Mouse (Mus musculus) midbrain, postnatal 0 days (tissue): ENCODE measurements around the gene Pcgf1. TPM values are rescaled to one million over a fixed set of nuclear protein-coding genes. Genes with fewer than 3 reads are reported as not detected.

Experiments
- ATAC-seq: fragments of 200-750 bp; cut with Nextera tagmentation; 2 replicates; pipeline ENCODE4 v1.8.0; 2017; ENCODE audit warnings: moderate number of reproducible peaks, mild to moderate bottlenecking, moderate TSS enrichment, moderate library complexity; ENCODE audit not compliant: low FRiP score
- DNase-seq: peaks from one replicate; pipeline ENCODE4 v3.0.0-alpha.2; 2015; ENCODE audit warnings: low spot score
- H3K27ac ChIP-seq: fragments of 300-500 bp; sonication (generic); 2 replicates; pipeline ENCODE4 v1.5.1; 2014; ENCODE audit warnings: low read depth, mild to moderate bottlenecking, low read length, mixed read lengths
- H3K27me3 ChIP-seq: fragments of 300-500 bp; sonication (generic); 2 replicates; pipeline ENCODE4 v1.6.1; 2014; ENCODE audit warnings: low read length, control low read depth, mixed read lengths; ENCODE audit not compliant: insufficient read depth
- H3K36me3 ChIP-seq: fragments of 300-500 bp; sonication (generic); 2 replicates; pipeline ENCODE4 v1.6.1; 2014; ENCODE audit warnings: low read length, control low read depth, mixed read lengths; ENCODE audit not compliant: insufficient read depth
- H3K4me1 ChIP-seq: fragments of 300-500 bp; sonication (generic); 2 replicates; pipeline ENCODE4 v1.6.1; 2014; ENCODE audit warnings: mild to moderate bottlenecking, control low read depth, antibody characterized with exemption, low read length, mixed read lengths; ENCODE audit not compliant: insufficient read depth
- H3K4me2 ChIP-seq: fragments of 300-500 bp; sonication (generic); 2 replicates; pipeline ENCODE4 v1.6.1; 2014; ENCODE audit warnings: low read depth, mild to moderate bottlenecking, low read length, mixed read lengths; ENCODE audit not compliant: poor library complexity, severe bottlenecking
- H3K4me3 ChIP-seq: fragments of 300-500 bp; sonication (generic); 2 replicates; pipeline ENCODE4 v1.5.1; 2014; ENCODE audit warnings: low read depth, mild to moderate bottlenecking, low read length, moderate library complexity
- H3K9ac ChIP-seq: fragments of 300-500 bp; sonication (generic); replicated peaks from 2 replicates; pipeline ENCODE4 v1.6.1; 2014; ENCODE audit warnings: mild to moderate bottlenecking, low read length, moderate library complexity, mixed read lengths; ENCODE audit not compliant: poor library complexity, severe bottlenecking
- H3K9me3 ChIP-seq: fragments of 300-500 bp; sonication (generic); 2 replicates; pipeline ENCODE4 v1.6.1; 2016; ENCODE audit warnings: low read length, control low read depth
- CTCF ChIP-seq: IDR thresholded peaks from 2 replicates; pipeline ENCODE4 v1.5.1; 2016; ENCODE audit warnings: antibody characterized with exemption, mild to moderate bottlenecking
- WGBS: fragments of 180-500 bp; shearing (Covaris S2); extraction: QIAGEN DNeasy Blood & Tissue Kit; methylation state at CpG from one replicate; pipeline ENCODE4 v1.1.7; 2014; 5-methylcytosine and 5-hydroxymethylcytosine counted together
- polyA plus RNA-seq: library from polyadenylated mRNA; unstranded; fragments of >200 nt; fragmentation: Nextera tagmentation; extraction: Ambion mirVana; gene quantifications from 2 replicates; pipeline ENCODE4 v1.2.1, GENCODE M21; 2015
- total RNA-seq: library from RNA; depleted of rRNA; stranded (reverse); fragments of >200 nt; gene quantifications from 2 replicates; pipeline ENCODE4 v1.2.3, GENCODE M21; 2014

Pcgf1 gene
- total and polyA plus RNA-seq, 2 experiments from 2014 or later = 11.8 to 30.4 TPM

DNA sequence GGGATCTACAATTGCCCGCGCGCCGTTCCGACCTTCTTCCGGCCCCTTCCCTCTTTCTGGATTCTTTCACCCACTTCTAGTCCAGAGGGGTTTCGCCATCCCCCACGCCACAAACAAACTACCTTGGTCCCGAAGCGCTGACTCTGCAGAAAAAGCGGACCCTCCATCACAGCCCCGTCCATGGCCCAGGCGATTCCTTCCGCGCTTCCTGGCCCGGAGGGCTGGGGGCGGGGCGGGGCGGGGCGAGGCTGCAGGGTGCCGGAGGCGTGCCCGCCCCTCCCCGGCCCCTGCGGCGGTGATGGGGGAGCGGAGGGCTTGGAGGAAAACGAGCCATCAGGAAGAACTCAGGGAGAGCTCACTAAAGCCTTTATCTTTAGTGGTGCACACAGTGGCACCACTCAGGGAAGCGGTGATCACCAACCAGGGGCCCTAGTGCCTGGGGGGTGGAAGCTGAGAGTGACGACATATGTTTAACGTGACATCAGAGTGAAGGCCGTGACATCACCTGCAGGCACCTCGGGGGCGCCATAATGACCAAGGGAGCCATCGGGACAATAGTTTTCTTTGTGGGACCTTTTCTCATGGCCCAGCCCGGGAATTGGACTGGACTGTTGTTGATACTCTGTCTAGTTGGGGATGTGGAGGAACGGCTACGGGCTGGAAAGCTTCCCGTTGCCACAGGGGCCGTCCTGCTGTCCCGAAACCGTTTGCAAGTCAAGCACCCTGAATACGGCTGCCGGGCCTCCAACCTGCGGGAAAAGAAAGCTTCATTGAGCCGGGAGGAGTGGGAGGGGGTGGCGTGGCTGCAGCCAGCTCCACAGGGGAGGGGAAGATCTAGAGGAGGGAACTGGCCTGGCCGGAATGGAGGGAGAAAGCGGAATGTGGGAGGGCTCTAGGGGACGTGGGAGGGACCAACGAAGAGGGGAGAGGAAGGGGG is 44.2 kb upstream of the Pcgf1 start, which contains the start of the genes Dok1 and Loxl3:
Gene Dok1, minus strand, starts transcription at position 223 of the 937 bp plus-strand sequence.
Gene Loxl3, plus strand, starts transcription at position 925 of the 937 bp plus-strand sequence.
- ATAC-seq (peak; percentile 73), DNase-seq (peak; percentile 62)
- WGBS = under 1% methylated on average over 49 of the region's 51 CpGs
- H3K4me3 ChIP-seq = peak within 1 kb of the TSS; percentile 43
- no peaks in the 10 kb centered on the region for H3K36me3 ChIP-seq
- H3K9ac ChIP-seq = peak within 1 kb of the TSS; percentile 42; the same call in 1 of the 2 replicates
- H3K4me2 ChIP-seq = peak within 1 kb of the TSS; percentile 76
- H3K9me3 ChIP-seq = no peaks in the 10 kb centered on the region
- peak within 1 kb of the TSS; percentile 59; the same call in 1 of the 2 replicates for H3K27ac ChIP-seq
- H3K4me1 ChIP-seq = peaks cover 8% of the 10 kb centered on the region; the same call in 1 of the 2 replicates
- no peak for TF ChIP-seq CTCF
- peaks cover 36% of the 10 kb centered on the region for H3K27me3 ChIP-seq

DNA sequence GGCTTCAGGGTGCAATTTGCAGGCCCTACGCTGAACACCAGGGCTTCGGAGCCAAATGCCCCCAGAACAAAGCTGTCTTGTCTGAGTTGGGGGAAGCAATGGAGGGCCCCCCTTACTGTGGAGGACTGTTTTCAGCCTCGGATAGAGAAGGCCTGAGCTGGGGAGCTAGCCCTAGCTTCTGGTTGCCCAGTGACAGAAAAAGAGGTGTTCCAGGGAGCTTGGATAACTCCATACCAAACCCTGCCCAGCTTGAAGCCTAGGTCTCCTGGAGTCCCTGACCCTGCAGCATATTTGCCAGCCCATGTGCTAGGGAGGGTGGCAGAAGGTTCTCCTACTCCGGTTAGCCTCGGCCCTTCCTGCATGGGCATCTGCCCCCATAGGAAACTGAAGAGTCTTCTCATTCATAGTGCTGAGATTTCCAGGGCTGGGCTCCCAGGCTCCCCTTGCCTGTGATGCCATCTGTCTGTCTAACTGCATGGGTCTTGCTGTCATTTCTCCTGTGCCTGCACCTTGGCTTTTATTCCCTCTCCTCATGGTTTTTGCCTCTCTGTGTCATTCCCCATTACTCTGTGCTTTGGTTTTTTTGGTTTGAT is 43.1 kb upstream of the Pcgf1 start:
- Histone ChIP-seq H3K27ac (peak overlapping the region; percentile 59; the same call in 1 of the 2 replicates), H3K27me3 (peaks cover 36% of the 10 kb centered on the region)

GRCm38 (mm10) chr6:83037188-83037587 is 40.5 kb upstream of the Pcgf1 start:
- 84% methylated on average over 8 of the region's 8 CpGs for WGBS
- Histone ChIP-seq H3K9me3 (no peaks in the 10 kb centered on the region), H3K4me3 (no peak overlapping the region), H3K36me3 (no peaks in the 10 kb centered on the region), H3K4me2 (no peak overlapping the region), H3K9ac (no peak overlapping the region), H3K4me1 (peaks cover 11% of the 10 kb centered on the region; the same call in 1 of the 2 replicates), H3K27me3 (peaks cover 22% of the 10 kb centered on the region), H3K27ac (no peak overlapping the region)
- no peak for TF ChIP-seq CTCF
- DNase-seq (no peak), ATAC-seq (no peak)

More for the DNA sequence above, 43.1 kb upstream of the Pcgf1 start:
- WGBS = 29% methylated on average over 5 of the region's 5 CpGs
- TF ChIP-seq CTCF = no peak
- Histone ChIP-seq H3K9me3 (no peaks in the 10 kb centered on the region), H3K4me2 (peak overlapping the region; percentile 76), H3K36me3 (no peaks in the 10 kb centered on the region), H3K4me3 (peak overlapping the region; percentile 43; the same call in 1 of the 2 replicates), H3K9ac (no peak overlapping the region), H3K4me1 (peaks cover 11% of the 10 kb centered on the region; the same call in 1 of the 2 replicates)
- ATAC-seq (no peak), DNase-seq (no peak)

- Histone ChIP-seq H3K9ac (no peak overlapping the region), H3K4me2 (peak overlapping the region; percentile 54), H3K27me3 (peaks cover 11% of the 10 kb centered on the region), H3K4me3 (peak overlapping the region; percentile 23; the same call in 1 of the 2 replicates), H3K27ac (no peak overlapping the region), H3K9me3 (no peaks in the 10 kb centered on the region), H3K4me1 (peaks cover 5% of the 10 kb centered on the region; the same call in 1 of the 2 replicates), H3K36me3 (no peaks in the 10 kb centered on the region)
- 9% methylated on average over 24 of the region's 24 CpGs for WGBS
- DNase-seq = peak; percentile 77
- ATAC-seq = peak; percentile 60
- TF ChIP-seq CTCF = no peak
Measured at GRCm38 (mm10) chr6:83038496-83039012, 39.1 kb upstream of the Pcgf1 start.

DNA sequence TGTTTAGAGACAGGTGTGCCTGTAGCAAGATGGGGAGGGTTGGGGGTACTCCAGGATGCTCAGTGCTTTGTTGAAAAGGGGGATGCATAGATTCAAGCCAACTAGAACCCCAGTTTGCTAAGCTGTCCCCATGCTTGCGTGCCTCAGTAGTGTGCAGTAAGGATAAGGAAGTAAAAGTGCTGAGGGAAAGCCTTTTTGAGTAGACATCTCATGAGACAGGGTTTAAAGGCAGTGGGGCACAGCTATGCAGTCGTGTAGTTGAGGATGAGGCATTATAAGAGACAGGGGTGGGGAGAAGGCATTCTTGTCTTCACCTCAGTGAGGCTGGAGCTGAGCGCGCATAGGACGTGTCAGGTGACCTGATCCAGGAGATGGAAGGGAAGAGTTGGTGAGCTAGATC is 37.1 kb upstream of the Pcgf1 start:
- no peak overlapping the region for H3K27ac ChIP-seq
- H3K4me1 ChIP-seq = 0 out of 2 replicates have a peak, but pooled peaks cover 5% of the 10 kb centered on the region
- no peaks in the 10 kb centered on the region for H3K27me3 ChIP-seq
- ATAC-seq (no peak), DNase-seq (no peak)
- no peaks in the 10 kb centered on the region for H3K36me3 ChIP-seq
- no peak overlapping the region for H3K4me2 ChIP-seq
- no peak for TF ChIP-seq CTCF
- no peaks in the 10 kb centered on the region for H3K9me3 ChIP-seq
- H3K9ac ChIP-seq = no peak overlapping the region
- 77% methylated on average over 5 of the region's 5 CpGs for WGBS
- H3K4me3 ChIP-seq = no peak overlapping the region
